In genomic region chr9:99436182-99437030, GRCm38 (mm10) we compare ENCODE assay signal across 8 mouse cellular contexts. TPM values are rescaled to one million over a fixed set of nuclear protein-coding genes. Genes with fewer than 3 reads are reported as not detected.
DNase-seq lines count a peak whose midpoint lies in the region; ATAC-seq and TF ChIP-seq lines count a peak whose summit lies in the region.

No protein-coding gene starts in this region.

- H3K27ac ChIP-seq in bone marrow macrophage, adult 2 months (ENCODE audit: insufficient read depth, low read depth, low read length), result no peak overlapping the region
- H3K27ac ChIP-seq in embryonic facial prominence, embryonic 14.5 days (replicated peaks; ENCODE audit: low read depth, low read length), result peak overlapping the region; percentile 89
- 0 out of 2 replicates have a peak overlapping the region, but pooled peaks have one; percentile 19 for H3K27ac ChIP-seq in heart, embryonic 12.5 days (ENCODE audit: poor library complexity, severe bottlenecking)
- peak overlapping the region; percentile 79 for H3K27ac ChIP-seq in kidney, embryonic 15.5 days
- H3K27ac ChIP-seq in liver, embryonic 13.5 days, result no peak overlapping the region
- H3K27ac ChIP-seq in stomach, embryonic 15.5 days, result peak overlapping the region; percentile 57

- no peak for TF ChIP-seq POLR2A in bone marrow macrophage, adult 2 months (IDR thresholded peaks at IDR 0.05; ENCODE audit: borderline replicate concordance, low read depth, low read length)
- TF ChIP-seq POLR2A in myocyte (IDR thresholded peaks at IDR 0.05; ENCODE audit: insufficient read length, low read depth), result peak; percentile 64

- H3K27me3 ChIP-seq in embryonic facial prominence, embryonic 14.5 days (replicated peaks; ENCODE audit: control insufficient read depth, insufficient read depth, low read length), result peaks cover 3% of the 10 kb centered on the region; the same call in 1 of the 2 replicates
- H3K27me3 ChIP-seq in heart, embryonic 12.5 days (replicated peaks), result peaks cover 24% of the 10 kb centered on the region
- H3K27me3 ChIP-seq in kidney, embryonic 15.5 days, result peaks cover 24% of the 10 kb centered on the region
- peaks cover 66% of the 10 kb centered on the region for H3K27me3 ChIP-seq in liver, embryonic 13.5 days
- no peaks in the 10 kb centered on the region for H3K27me3 ChIP-seq in myocyte (ENCODE audit: control insufficient read depth, insufficient read depth, insufficient read length)
- H3K27me3 ChIP-seq in stomach, embryonic 15.5 days (replicated peaks), result 0 out of 2 replicates have a peak, but pooled peaks cover 2% of the 10 kb centered on the region

- H3K4me2 ChIP-seq in embryonic facial prominence, embryonic 14.5 days (ENCODE audit: low read depth, low read length), result peak overlapping the region; percentile 88
- H3K4me2 ChIP-seq in heart, embryonic 12.5 days, result peak overlapping the region; percentile 89
- peak overlapping the region; percentile 93 for H3K4me2 ChIP-seq in kidney, embryonic 15.5 days
- H3K4me2 ChIP-seq in liver, embryonic 13.5 days, result peak overlapping the region; percentile 77
- peak overlapping the region; percentile 92 for H3K4me2 ChIP-seq in myocyte (ENCODE audit: low read depth)
- peak overlapping the region; percentile 77 for H3K4me2 ChIP-seq in stomach, embryonic 15.5 days

- H3K36me3 ChIP-seq in embryonic facial prominence, embryonic 14.5 days (ENCODE audit: control insufficient read depth, insufficient read depth, low read length), result no peaks in the 10 kb centered on the region
- H3K36me3 ChIP-seq in heart, embryonic 12.5 days, result no peaks in the 10 kb centered on the region
- H3K36me3 ChIP-seq in kidney, embryonic 15.5 days, result no peaks in the 10 kb centered on the region
- no peaks in the 10 kb centered on the region for H3K36me3 ChIP-seq in liver, embryonic 13.5 days
- no peaks in the 10 kb centered on the region for H3K36me3 ChIP-seq in myocyte (ENCODE audit: control insufficient read depth, insufficient read depth)
- no peaks in the 10 kb centered on the region for H3K36me3 ChIP-seq in stomach, embryonic 15.5 days

- under 1% methylated on average over 39 of the region's 86 CpGs for WGBS in embryonic facial prominence, embryonic 14.5 days
- under 1% methylated on average over 81 of the region's 86 CpGs for WGBS in heart, embryonic 12.5 days
- WGBS in kidney, embryonic 15.5 days, result under 1% methylated on average over 79 of the region's 86 CpGs
- under 1% methylated on average over 74 of the region's 86 CpGs for WGBS in liver, embryonic 13.5 days (ENCODE audit: insufficient replicate concordance)
- 1% methylated on average over 79 of the region's 86 CpGs for WGBS in stomach, embryonic 15.5 days

- H3ac ChIP-seq in myocyte (ENCODE audit: control insufficient read depth, insufficient read length), result peak overlapping the region; percentile 90

- peak overlapping the region; percentile 90 for H3K9ac ChIP-seq in embryonic facial prominence, embryonic 14.5 days (ENCODE audit: low read depth, low read length)
- peak overlapping the region; percentile 86 for H3K9ac ChIP-seq in heart, embryonic 12.5 days
- peak overlapping the region; percentile 77 for H3K9ac ChIP-seq in kidney, embryonic 15.5 days
- peak overlapping the region; percentile 70 for H3K9ac ChIP-seq in liver, embryonic 13.5 days
- peak overlapping the region; percentile 66 for H3K9ac ChIP-seq in stomach, embryonic 15.5 days

- ATAC-seq in embryonic facial prominence, embryonic 14.5 days (ENCODE audit: low read depth), result peak; percentile 81
- ATAC-seq in heart, embryonic 12.5 days (ENCODE audit: insufficient number of reproducible peaks, low FRiP score), result peak; percentile 71
- peak; percentile 87 for ATAC-seq in kidney, embryonic 15.5 days (replicated peaks; ENCODE audit: low FRiP score)
- ATAC-seq in liver, embryonic 13.5 days (ENCODE audit: low read depth), result peak; percentile 70
- ATAC-seq in stomach, embryonic 15.5 days (ENCODE audit: insufficient read depth, low FRiP score, low read depth), result peak; percentile 83

- TF ChIP-seq CTCF in bone marrow macrophage, adult 2 months (IDR thresholded peaks at IDR 0.05; ENCODE audit: low read depth, low read length), result no peak

- peak overlapping the region; percentile 80 for H3K4me3 ChIP-seq in bone marrow macrophage, adult 2 months (ENCODE audit: insufficient read depth, low read length)
- H3K4me3 ChIP-seq in embryonic facial prominence, embryonic 14.5 days (ENCODE audit: low read depth, low read length), result peak overlapping the region; percentile 80
- peak overlapping the region; percentile 81 for H3K4me3 ChIP-seq in heart, embryonic 12.5 days
- H3K4me3 ChIP-seq in kidney, embryonic 15.5 days (replicated peaks), result peak overlapping the region; percentile 83
- peak overlapping the region; percentile 64 for H3K4me3 ChIP-seq in liver, embryonic 13.5 days (replicated peaks)
- peak overlapping the region; percentile 57 for H3K4me3 ChIP-seq in myocyte
- peak overlapping the region; percentile 71 for H3K4me3 ChIP-seq in stomach, embryonic 15.5 days (replicated peaks)

- no peaks in the 10 kb centered on the region for H3K9me3 ChIP-seq in embryonic facial prominence, embryonic 14.5 days (ENCODE audit: control insufficient read depth, low read length)
- no peaks in the 10 kb centered on the region for H3K9me3 ChIP-seq in heart, embryonic 12.5 days (replicated peaks)
- H3K9me3 ChIP-seq in kidney, embryonic 15.5 days (replicated peaks), result no peaks in the 10 kb centered on the region
- H3K9me3 ChIP-seq in liver, embryonic 13.5 days (replicated peaks), result no peaks in the 10 kb centered on the region
- H3K9me3 ChIP-seq in stomach, embryonic 15.5 days, result no peaks in the 10 kb centered on the region

- H3K4me1 ChIP-seq in bone marrow macrophage, adult 2 months (ENCODE audit: control insufficient read depth, insufficient read depth, low read length), result no peaks in the 10 kb centered on the region
- H3K4me1 ChIP-seq in embryonic facial prominence, embryonic 14.5 days (ENCODE audit: control insufficient read depth, insufficient read depth, low read length), result peaks cover 24% of the 10 kb centered on the region
- H3K4me1 ChIP-seq in heart, embryonic 12.5 days (replicated peaks), result peaks cover 13% of the 10 kb centered on the region
- H3K4me1 ChIP-seq in kidney, embryonic 15.5 days, result peaks cover 33% of the 10 kb centered on the region
- peaks cover 32% of the 10 kb centered on the region for H3K4me1 ChIP-seq in liver, embryonic 13.5 days (replicated peaks)
- peaks cover 5% of the 10 kb centered on the region; the same call in 1 of the 2 replicates for H3K4me1 ChIP-seq in stomach, embryonic 15.5 days

- DNase-seq in 3134 (ENCODE audit: extremely low read depth, insufficient read length, low spot score), result peak; percentile 77
- peak; percentile 69 for DNase-seq in embryonic facial prominence, embryonic 14.5 days (ENCODE audit: low spot score)
- DNase-seq in liver, embryonic 13.5 days, result peak; percentile 17

- H3K79me2 ChIP-seq in myocyte (ENCODE audit: control insufficient read depth, insufficient read depth), result peaks cover 2% of the 10 kb centered on the region

TF ChIP-seq in myocyte, 11 proteins besides CTCF, POLR2A, EP300 and RAD21:
- no peak for TF ChIP-seq TCF12 (IDR thresholded peaks at IDR 0.05; ENCODE audit: insufficient read depth, poor library complexity, severe bottlenecking)
- peak; percentile 1 for TF ChIP-seq TCF3 (IDR thresholded peaks at IDR 0.05; ENCODE audit: insufficient read length, low read depth)
- peak; percentile 15 for TF ChIP-seq POLR2AphosphoS2 (IDR thresholded peaks at IDR 0.05; ENCODE audit: insufficient read length, low read depth)

RNA-seq across cellular contexts. Expression of gene Mras, which starts 0.8 kb away (rescaled TPM):
- 3.9 and 4.9 TPM in 2 replicates for polyA plus RNA-seq in bone marrow macrophage, adult 2 months (2012; ENCODE audit: insufficient read depth, insufficient read length, missing spikeins)
- polyA plus RNA-seq in embryonic facial prominence, embryonic 14.5 days (2014; fragmentation: Nextera tagmentation; extraction: Ambion mirVana), result 22.9 and 30.6 TPM in 2 replicates
- polyA plus RNA-seq in heart, embryonic 12.5 days (2016; fragmentation: Nextera tagmentation; extraction: Ambion mirVana), result 8.1 and 8.6 TPM in 2 replicates
- polyA plus RNA-seq in kidney, embryonic 15.5 days (2015; fragmentation: Nextera tagmentation; extraction: Ambion mirVana), result 10.6 and 11.4 TPM in 2 replicates
- 3.2 and 5.5 TPM in 2 replicates for polyA plus RNA-seq in liver, embryonic 13.5 days (2015; fragmentation: Nextera tagmentation; extraction: Ambion mirVana)
- polyA plus RNA-seq in myocyte (2012; fragmentation: generic; extraction: Trizol), result 18.8 TPM
- polyA plus RNA-seq in stomach, embryonic 15.5 days (2015; fragmentation: Nextera tagmentation; extraction: Ambion mirVana), result 9.0 and 11.6 TPM in 2 replicates

RNA-seq across cellular contexts. Expression of gene Nme9, which starts 14.9 kb away (rescaled TPM):
- not detected in 2 replicates for polyA plus RNA-seq in bone marrow macrophage, adult 2 months (2012; ENCODE audit: insufficient read depth, insufficient read length, missing spikeins)
- polyA plus RNA-seq in embryonic facial prominence, embryonic 14.5 days (2014; fragmentation: Nextera tagmentation; extraction: Ambion mirVana), result 0.41 and 3.3 TPM in 2 replicates
- polyA plus RNA-seq in heart, embryonic 12.5 days (2016; fragmentation: Nextera tagmentation; extraction: Ambion mirVana), result not detected in 2 replicates
- 0.30 TPM in 1 of 2 replicates, not detected in the other for polyA plus RNA-seq in kidney, embryonic 15.5 days (2015; fragmentation: Nextera tagmentation; extraction: Ambion mirVana)
- not detected in 2 replicates for polyA plus RNA-seq in liver, embryonic 13.5 days (2015; fragmentation: Nextera tagmentation; extraction: Ambion mirVana)
- polyA plus RNA-seq in myocyte (2012; fragmentation: generic; extraction: Trizol), result not detected
- 0.13 and 0.15 TPM in 2 replicates for polyA plus RNA-seq in stomach, embryonic 15.5 days (2015; fragmentation: Nextera tagmentation; extraction: Ambion mirVana)

Comparison
In these comparisons a context has a peak if more than half of its experiments do, and no peak if none do; other contexts are left out.
1. DNase-seq: peak in every context shown above with its lines; median percentile 77 in 3134; 69 in embryonic facial prominence, embryonic 14.5 days; 17 in liver, embryonic 13.5 days.
2. H3K27ac ChIP-seq: peak in embryonic facial prominence, embryonic 14.5 days (single experiment), heart, embryonic 12.5 days (single experiment), kidney, embryonic 15.5 days (single experiment) and stomach, embryonic 15.5 days (single experiment); none in bone marrow macrophage, adult 2 months (single experiment) and liver, embryonic 13.5 days (single experiment).
3. Peak in every context shown above with its lines, with median percentiles within 50 percentile points of each other: H3K4me3 ChIP-seq, ATAC-seq, H3K4me2 ChIP-seq and H3K9ac ChIP-seq.